Mouse (Mus musculus): ENCODE results near the gene Pde1c.

DNA sequence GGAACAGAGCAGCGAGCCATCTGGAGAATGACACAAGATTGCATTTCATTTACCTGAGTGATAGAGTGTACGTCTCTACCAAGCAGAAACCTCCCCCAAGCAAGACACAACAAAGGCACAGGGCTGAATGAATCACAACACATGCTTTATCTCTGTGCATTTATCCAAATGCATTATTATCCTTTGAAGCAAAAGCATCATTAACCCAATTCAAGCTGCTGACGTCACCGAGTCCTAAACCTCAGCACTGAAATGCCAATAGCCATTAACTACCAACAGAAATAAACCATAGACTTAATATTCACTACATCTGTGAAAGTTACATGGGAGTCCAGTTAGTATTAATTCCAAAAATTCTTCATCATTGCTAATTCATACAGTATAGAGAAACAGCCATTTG lies 127.4 kb downstream of the Pde1c start:
- TF ChIP-seq POLR2A (IDR thresholded peaks at IDR 0.05; ENCODE audit: insufficient read depth, low read depth, low read length) (no peak), CTCF (IDR thresholded peaks at IDR 0.05) (no peak)

Data from heart, adult 2 months (tissue).